Mouse (Mus musculus) heart, embryonic 13.5 days (tissue): ENCODE results near the gene Cramp1l. TPM values are rescaled to one million over a fixed set of nuclear protein-coding genes. Genes with fewer than 3 reads are reported as not detected.

Source experiments
- ATAC-seq: fragments of 200-750 bp; cut with Nextera tagmentation; 2 replicates; pipeline ENCODE4 v1.8.0; 2017; ENCODE audit warnings: moderate TSS enrichment; ENCODE audit not compliant: insufficient number of reproducible peaks, low FRiP score, low TSS enrichment; ENCODE audit errors: extremely low read depth
- H3K27ac ChIP-seq: fragments of 300-500 bp; sonication (generic); replicated peaks from 2 replicates; pipeline ENCODE4 v1.5.1; 2015; ENCODE audit warnings: moderate library complexity, mild to moderate bottlenecking, inconsistent platforms
- H3K27me3 ChIP-seq: fragments of 300-500 bp; sonication (generic); replicated peaks from 2 replicates; pipeline ENCODE4 v1.6.1; 2015; ENCODE audit warnings: mild to moderate bottlenecking, inconsistent platforms
- H3K36me3 ChIP-seq: fragments of 300-500 bp; sonication (generic); 2 replicates; pipeline ENCODE4 v1.6.1; 2015; ENCODE audit warnings: mild to moderate bottlenecking, inconsistent platforms
- H3K4me1 ChIP-seq: fragments of 300-500 bp; sonication (generic); 2 replicates; pipeline ENCODE4 v1.6.1; 2015; ENCODE audit warnings: inconsistent platforms
- H3K4me2 ChIP-seq: fragments of 300-500 bp; sonication (generic); 2 replicates; pipeline ENCODE4 v1.6.1; 2015; ENCODE audit warnings: inconsistent platforms, mild to moderate bottlenecking, moderate library complexity
- H3K4me3 ChIP-seq: fragments of 300-500 bp; sonication (generic); 2 replicates; pipeline ENCODE4 v1.5.1; 2015; ENCODE audit warnings: moderate library complexity, mild to moderate bottlenecking, inconsistent platforms
- H3K9ac ChIP-seq: fragments of 300-500 bp; sonication (generic); 2 replicates; pipeline ENCODE4 v1.6.1; 2015; ENCODE audit warnings: inconsistent platforms, mild to moderate bottlenecking, moderate library complexity
- H3K9me3 ChIP-seq: fragments of 300-500 bp; sonication (generic); 2 replicates; pipeline ENCODE4 v1.6.1; 2016; ENCODE audit warnings: inconsistent platforms
- WGBS: fragments of 180-500 bp; shearing (Covaris S2); methylation state at CpG from one replicate; pipeline ENCODE4 v1.1.7; 2015; ENCODE audit warnings: mixed read lengths; 5-methylcytosine and 5-hydroxymethylcytosine counted together
- polyA plus RNA-seq: library from polyadenylated mRNA; unstranded; fragments of >200 nt; fragmentation: Nextera tagmentation; extraction: Ambion mirVana; gene quantifications from 2 replicates; pipeline ENCODE4 v1.2.1, GENCODE M21; 2015

Gene Cramp1l
- polyA plus RNA-seq, 1 experiment from 2014 or later, result 4.0 TPM

GRCm38 (mm10) chr17:24932431-24932830 is 83.2 kb downstream of the Cramp1l start:
- H3K27ac ChIP-seq, result no peak overlapping the region
- H3K4me2 ChIP-seq, result no peak overlapping the region
- no peak for ATAC-seq
- WGBS, result 91% methylated on average over 4 of the region's 4 CpGs
- peaks cover 34% of the 10 kb centered on the region for H3K36me3 ChIP-seq
- H3K27me3 ChIP-seq, result no peaks in the 10 kb centered on the region
- no peak overlapping the region for H3K4me3 ChIP-seq
- peaks cover 32% of the 10 kb centered on the region for H3K4me1 ChIP-seq
- H3K9ac ChIP-seq, result no peak overlapping the region
- H3K9me3 ChIP-seq, result no peaks in the 10 kb centered on the region

GRCm38 (mm10) chr17:24929506-24929905 is 86.1 kb downstream of the Cramp1l start:
- Histone ChIP-seq H3K9me3 (no peaks in the 10 kb centered on the region), H3K9ac (0 out of 2 replicates have a peak overlapping the region, but pooled peaks have one; percentile 2), H3K27me3 (no peaks in the 10 kb centered on the region), H3K36me3 (peaks cover 64% of the 10 kb centered on the region), H3K4me1 (peaks cover 17% of the 10 kb centered on the region), H3K4me3 (no peak overlapping the region), H3K4me2 (no peak overlapping the region), H3K27ac (no peak overlapping the region)
- WGBS, result 78% methylated on average over 1 of the region's 1 CpGs
- no peak for ATAC-seq

GRCm38 (mm10) chr17:24923246-24923645 is 92.3 kb downstream of the Cramp1l start:
- WGBS, result 94% methylated on average over 1 of the region's 1 CpGs
- no peaks in the 10 kb centered on the region for H3K27me3 ChIP-seq
- ATAC-seq, result no peak
- peaks cover 99% of the 10 kb centered on the region for H3K36me3 ChIP-seq
- no peak overlapping the region for H3K4me3 ChIP-seq
- H3K4me1 ChIP-seq, result no peaks in the 10 kb centered on the region
- no peak overlapping the region for H3K27ac ChIP-seq
- no peaks in the 10 kb centered on the region for H3K9me3 ChIP-seq
- H3K4me2 ChIP-seq, result no peak overlapping the region
- no peak overlapping the region for H3K9ac ChIP-seq

GRCm38 (mm10) chr17:24913984-24914383 is 101.6 kb downstream of the Cramp1l start:
- no peak overlapping the region for H3K4me3 ChIP-seq

More at GRCm38 (mm10) chr17:24913984-24914383, 101.6 kb downstream of the Cramp1l start:
- Histone ChIP-seq H3K4me2 (no peak overlapping the region), H3K27me3 (no peaks in the 10 kb centered on the region), H3K9me3 (no peaks in the 10 kb centered on the region), H3K9ac (no peak overlapping the region), H3K4me1 (no peaks in the 10 kb centered on the region), H3K36me3 (peaks cover 98% of the 10 kb centered on the region), H3K27ac (no peak overlapping the region)
- ATAC-seq, result no peak

Other genes with a start within 250 kb of the Cramp1l start
- not detected in 2 replicates for gene Meiob, start 211.5 kb downstream of the Cramp1l start, polyA plus RNA-seq
- gene Hagh, start 175.6 kb downstream of the Cramp1l start, polyA plus RNA-seq, result 47.3 and 54.5 TPM in 2 replicates
- 36.9 and 39.7 TPM in 2 replicates for gene Fahd1, start 165.4 kb downstream of the Cramp1l start, polyA plus RNA-seq
- 0.11 and 0.50 TPM in 2 replicates for gene Igfals, start 149.8 kb downstream of the Cramp1l start, polyA plus RNA-seq
- gene Nubp2, start 129.4 kb downstream of the Cramp1l start, polyA plus RNA-seq, result 36.1 and 41.4 TPM in 2 replicates
- gene Spsb3, start 129.1 kb downstream of the Cramp1l start, polyA plus RNA-seq, result 27.8 and 29.9 TPM in 2 replicates
- 20.7 and 22.5 TPM in 2 replicates for gene Eme2, start 120.7 kb downstream of the Cramp1l start, polyA plus RNA-seq
- gene Mrps34, start 120.7 kb downstream of the Cramp1l start, polyA plus RNA-seq, result 79.2 and 81.5 TPM in 2 replicates
- gene Nme3, start 119.3 kb downstream of the Cramp1l start, polyA plus RNA-seq, result 32.0 and 41.0 TPM in 2 replicates
- 24.1 and 25.2 TPM in 2 replicates for gene Mapk8ip3, start 78.8 kb downstream of the Cramp1l start, polyA plus RNA-seq
- 122 and 123 TPM in 2 replicates for gene Jpt2, start 55.1 kb downstream of the Cramp1l start, polyA plus RNA-seq
- gene Ift140, start 297 bp upstream of the Cramp1l start, polyA plus RNA-seq, result 11.7 and 13.4 TPM in 2 replicates
- gene Tmem204, start 67.8 kb upstream of the Cramp1l start, polyA plus RNA-seq, result 18.0 and 19.4 TPM in 2 replicates
- 25.1 and 29.0 TPM in 2 replicates for gene Telo2, start 100.2 kb upstream of the Cramp1l start, polyA plus RNA-seq
- 0.11 and 0.15 TPM in 2 replicates for gene Ptx4, start 105.0 kb upstream of the Cramp1l start, polyA plus RNA-seq
- 15.7 and 17.9 TPM in 2 replicates for gene Clcn7, start 117.6 kb upstream of the Cramp1l start, polyA plus RNA-seq
- gene Ccdc154, start 146.7 kb upstream of the Cramp1l start, polyA plus RNA-seq, result not detected in 2 replicates
- 0.27 and 0.28 TPM in 2 replicates for gene Gm38655, start 159.7 kb upstream of the Cramp1l start, polyA plus RNA-seq
- 22.0 and 25.2 TPM in 2 replicates for gene BC003965, start 168.8 kb upstream of the Cramp1l start, polyA plus RNA-seq
- gene Unkl, start 172.6 kb upstream of the Cramp1l start, polyA plus RNA-seq, result 4.3 and 4.5 TPM in 2 replicates
- 27.9 and 28.2 TPM in 2 replicates for gene Gnptg, start 224.3 kb upstream of the Cramp1l start, polyA plus RNA-seq
- gene Tsr3, start 224.4 kb upstream of the Cramp1l start, polyA plus RNA-seq, result 27.4 and 31.7 TPM in 2 replicates
- gene Baiap3, start 240.6 kb upstream of the Cramp1l start, polyA plus RNA-seq, result 0.57 and 0.69 TPM in 2 replicates